Mouse (Mus musculus) limb, embryonic 15.5 days (tissue): ENCODE results near the gene Tshz2. TPM values are rescaled to one million over a fixed set of nuclear protein-coding genes. Genes with fewer than 3 reads are reported as not detected.

ENCODE experiments used
- ATAC-seq: fragments of 200-750 bp; cut with Nextera tagmentation; 2 replicates; pipeline ENCODE4 v1.8.0; 2017; ENCODE audit warnings: low read depth, moderate TSS enrichment; ENCODE audit not compliant: insufficient number of reproducible peaks, low FRiP score, low TSS enrichment
- H3K27ac ChIP-seq: fragments of 300-500 bp; sonication (generic); 2 replicates; pipeline ENCODE4 v1.5.1; 2015; ENCODE audit warnings: moderate library complexity, mild to moderate bottlenecking, inconsistent platforms
- H3K27me3 ChIP-seq: fragments of 300-500 bp; sonication (generic); 2 replicates; pipeline ENCODE4 v1.6.1; 2015; ENCODE audit warnings: inconsistent platforms
- H3K36me3 ChIP-seq: fragments of 300-500 bp; sonication (generic); 2 replicates; pipeline ENCODE4 v1.6.1; 2015; ENCODE audit warnings: inconsistent platforms
- H3K4me1 ChIP-seq: fragments of 300-500 bp; sonication (generic); 2 replicates; pipeline ENCODE4 v1.6.1; 2015; ENCODE audit warnings: inconsistent platforms
- H3K4me2 ChIP-seq: fragments of 300-500 bp; sonication (generic); 2 replicates; pipeline ENCODE4 v1.6.1; 2015; ENCODE audit warnings: mild to moderate bottlenecking, inconsistent platforms
- H3K4me3 ChIP-seq: fragments of 300-500 bp; sonication (generic); 2 replicates; pipeline ENCODE4 v1.5.1; 2015; ENCODE audit warnings: mild to moderate bottlenecking, inconsistent platforms
- H3K9ac ChIP-seq: fragments of 300-500 bp; sonication (generic); 2 replicates; pipeline ENCODE4 v1.6.1; 2015; ENCODE audit warnings: inconsistent platforms
- H3K9me3 ChIP-seq: fragments of 300-500 bp; sonication (generic); 2 replicates; pipeline ENCODE4 v1.6.1; 2016; ENCODE audit warnings: inconsistent platforms
- WGBS: fragments of 180-500 bp; shearing (Covaris S2); methylation state at CpG from one replicate; pipeline ENCODE4 v1.1.7; 2015; 5-methylcytosine and 5-hydroxymethylcytosine counted together
- polyA plus RNA-seq: library from polyadenylated mRNA; unstranded; fragments of >200 nt; fragmentation: Nextera tagmentation; extraction: Ambion mirVana; gene quantifications from 2 replicates; pipeline ENCODE4 v1.2.1, GENCODE M21; 2015

Tshz2 gene
- polyA plus RNA-seq, 1 experiment from 2014 or later = 9.8 TPM

DNA sequence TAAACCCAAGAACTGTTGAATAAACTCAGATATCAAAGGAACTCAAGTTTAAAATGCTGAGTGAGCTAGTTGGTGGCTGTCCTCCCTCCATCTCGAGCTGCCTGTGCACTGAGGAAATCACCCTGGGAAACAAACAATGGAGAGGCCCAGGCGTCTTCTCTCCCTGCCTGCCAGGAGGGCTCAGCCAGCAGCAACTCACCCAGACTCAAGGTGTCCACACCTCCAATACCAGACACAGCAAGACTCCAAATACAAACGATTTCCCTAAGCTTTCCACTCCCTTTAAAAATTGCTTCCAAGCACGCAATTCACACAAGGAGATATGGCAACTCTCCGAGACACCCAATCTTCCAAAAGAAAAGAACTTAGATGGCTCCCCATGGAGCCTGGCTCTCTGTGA is 476.7 kb downstream of the Tshz2 start:
- WGBS = 69% methylated on average over 5 of the region's 5 CpGs
- no peak overlapping the region for H3K4me3 ChIP-seq
- H3K9me3 ChIP-seq = no peaks in the 10 kb centered on the region
- no peak overlapping the region for H3K27ac ChIP-seq
- H3K4me2 ChIP-seq = no peak overlapping the region
- H3K36me3 ChIP-seq = peaks cover 71% of the 10 kb centered on the region
- ATAC-seq = no peak
- no peak overlapping the region for H3K9ac ChIP-seq
- H3K4me1 ChIP-seq = no peaks in the 10 kb centered on the region
- H3K27me3 ChIP-seq = no peaks in the 10 kb centered on the region

- ATAC-seq = no peak
These were observed 477.5 kb downstream of the Tshz2 start for GRCm38 (mm10) chr2:170110306-170110705.

DNA sequence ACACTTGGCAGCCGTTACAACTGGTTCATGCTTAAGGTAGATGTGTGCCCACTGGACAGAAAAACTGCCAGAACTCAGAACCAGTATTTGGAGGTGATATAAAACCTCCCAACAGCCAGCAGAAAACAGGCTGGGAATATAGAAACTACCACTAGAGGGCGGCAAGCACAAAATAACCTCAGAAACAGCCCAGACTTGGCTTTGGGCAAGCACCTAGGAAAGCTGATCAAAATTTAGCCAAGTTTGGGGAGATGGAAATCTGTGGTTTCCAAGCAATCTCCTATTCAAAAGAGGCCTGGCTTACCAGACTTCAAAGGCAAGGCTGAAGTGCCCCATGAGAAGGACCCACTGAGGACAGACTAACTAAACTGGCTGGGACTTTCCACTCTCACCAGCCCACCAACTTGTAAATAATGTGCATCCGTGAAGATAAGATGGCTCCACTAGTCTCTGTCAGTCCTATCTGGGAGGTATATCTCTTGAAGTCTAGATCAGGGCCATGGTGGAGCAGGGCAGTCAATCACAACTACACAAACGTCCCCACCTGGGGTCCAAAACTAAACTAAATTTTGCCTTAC is 484.0 kb downstream of the Tshz2 start:
- no peak for ATAC-seq
- H3K9me3 ChIP-seq = no peaks in the 10 kb centered on the region
- H3K36me3 ChIP-seq = peaks cover 80% of the 10 kb centered on the region
- no peaks in the 10 kb centered on the region for H3K27me3 ChIP-seq
- no peak overlapping the region for H3K9ac ChIP-seq
- H3K27ac ChIP-seq = peak overlapping the region; percentile 38
- no peak overlapping the region for H3K4me2 ChIP-seq
- 39% methylated on average over 4 of the region's 4 CpGs for WGBS
- no peak overlapping the region for H3K4me3 ChIP-seq
- H3K4me1 ChIP-seq = peaks cover 3% of the 10 kb centered on the region

More at GRCm38 (mm10) chr2:170110306-170110705, 477.5 kb downstream of the Tshz2 start:
- no peaks in the 10 kb centered on the region for H3K4me1 ChIP-seq
- no peaks in the 10 kb centered on the region for H3K27me3 ChIP-seq
- H3K9ac ChIP-seq = no peak overlapping the region
- 76% methylated on average over 8 of the region's 8 CpGs for WGBS
- H3K27ac ChIP-seq = no peak overlapping the region
- peaks cover 79% of the 10 kb centered on the region for H3K36me3 ChIP-seq
- no peaks in the 10 kb centered on the region for H3K9me3 ChIP-seq
- no peak overlapping the region for H3K4me3 ChIP-seq
- no peak overlapping the region for H3K4me2 ChIP-seq

- H3K9ac ChIP-seq = no peak overlapping the region
- H3K4me2 ChIP-seq = no peak overlapping the region
- no peak for ATAC-seq
- no peaks in the 10 kb centered on the region for H3K27me3 ChIP-seq
- H3K9me3 ChIP-seq = no peaks in the 10 kb centered on the region
- H3K4me3 ChIP-seq = no peak overlapping the region
- peaks cover 10% of the 10 kb centered on the region for H3K4me1 ChIP-seq
- H3K27ac ChIP-seq = no peak overlapping the region
- H3K36me3 ChIP-seq = peaks cover 54% of the 10 kb centered on the region
- WGBS = 84% methylated on average over 19 of the region's 19 CpGs
These were observed 487.6 kb downstream of the Tshz2 start for GRCm38 (mm10) chr2:170120139-170121027.

Other genes with a start within 250 kb of the Tshz2 start
- not detected in 2 replicates for gene Gm11011, start 45.3 kb upstream of the Tshz2 start, polyA plus RNA-seq